Mouse (Mus musculus): ENCODE results near the gene Zfp618. TPM values are rescaled to one million over a fixed set of nuclear protein-coding genes. Genes with fewer than 3 reads are reported as not detected.

The Zfp618 gene
- total RNA-seq, 1 experiment from 2014 or later: 7.7 TPM

GRCm38 (mm10) chr4:63032581-63033006 lies 67.2 kb downstream of the Zfp618 start:
- DNase-seq: no peak

- DNase-seq: no peak
Observed at GRCm38 (mm10) chr4:63033724-63034123, 68.4 kb downstream of the Zfp618 start.

- no peak for DNase-seq
Observed at GRCm38 (mm10) chr4:63035991-63036390, 70.6 kb downstream of the Zfp618 start.

GRCm38 (mm10) chr4:63036790-63037189 lies 71.4 kb downstream of the Zfp618 start:
- no peak for DNase-seq

GRCm38 (mm10) chr4:63037555-63037954 lies 72.2 kb downstream of the Zfp618 start:
- no peak for DNase-seq

GRCm38 (mm10) chr4:63038265-63038664 lies 72.9 kb downstream of the Zfp618 start:
- no peak for DNase-seq

- no peak for DNase-seq
Observed at GRCm38 (mm10) chr4:63038937-63039336, 73.6 kb downstream of the Zfp618 start.

GRCm38 (mm10) chr4:63048606-63049005 lies 83.2 kb downstream of the Zfp618 start:
- DNase-seq: no peak

GRCm38 (mm10) chr4:63049596-63050318 lies 84.4 kb downstream of the Zfp618 start:
- no peak for DNase-seq

- DNase-seq: no peak
Observed at GRCm38 (mm10) chr4:63050319-63050676, 84.9 kb downstream of the Zfp618 start.

- DNase-seq: no peak
Observed at GRCm38 (mm10) chr4:63050949-63051348, 85.6 kb downstream of the Zfp618 start.

GRCm38 (mm10) chr4:63051940-63052661 lies 86.7 kb downstream of the Zfp618 start:
- no peak for DNase-seq

GRCm38 (mm10) chr4:63052662-63053033 lies 87.3 kb downstream of the Zfp618 start:
- DNase-seq: no peak

GRCm38 (mm10) chr4:63055216-63055745 lies 89.9 kb downstream of the Zfp618 start:
- DNase-seq: no peak

- no peak for DNase-seq
Observed at GRCm38 (mm10) chr4:63056641-63057415, 91.5 kb downstream of the Zfp618 start.

GRCm38 (mm10) chr4:63057581-63057980 lies 92.2 kb downstream of the Zfp618 start:
- no peak for DNase-seq

- no peak for DNase-seq
Observed at GRCm38 (mm10) chr4:63058686-63059085, 93.3 kb downstream of the Zfp618 start.

- no peak for DNase-seq
Observed at GRCm38 (mm10) chr4:63060358-63060757, 95.0 kb downstream of the Zfp618 start.

- no peak for DNase-seq
Observed at GRCm38 (mm10) chr4:63061411-63061810, 96.0 kb downstream of the Zfp618 start.

GRCm38 (mm10) chr4:63063360-63063759 lies 98.0 kb downstream of the Zfp618 start:
- no peak for DNase-seq

GRCm38 (mm10) chr4:63064911-63065310 lies 99.5 kb downstream of the Zfp618 start:
- DNase-seq: no peak

GRCm38 (mm10) chr4:63066796-63067195 lies 101.4 kb downstream of the Zfp618 start:
- DNase-seq: no peak

GRCm38 (mm10) chr4:63067822-63068221 lies 102.4 kb downstream of the Zfp618 start:
- DNase-seq: no peak
